Mouse (Mus musculus) kidney, adult 2 months (tissue): Measurements from ENCODE around the gene Sohlh2.

Experiments used
- CTCF ChIP-seq: fragments of 200-500 bp; conservative IDR thresholded peaks from 2 replicates; pipeline ENCODE4 v1.5.1; 2011; ENCODE audit warnings: low read depth, mild to moderate bottlenecking, control low read depth, low read length, moderate library complexity, mixed read lengths; ENCODE audit not compliant: insufficient read depth, insufficient read length
- POLR2A ChIP-seq: fragments of 200-500 bp; IDR thresholded peaks from one replicate; pipeline ENCODE4 v1.6.1; 2011; ENCODE audit warnings: low read depth, low read length, control low read depth

DNA sequence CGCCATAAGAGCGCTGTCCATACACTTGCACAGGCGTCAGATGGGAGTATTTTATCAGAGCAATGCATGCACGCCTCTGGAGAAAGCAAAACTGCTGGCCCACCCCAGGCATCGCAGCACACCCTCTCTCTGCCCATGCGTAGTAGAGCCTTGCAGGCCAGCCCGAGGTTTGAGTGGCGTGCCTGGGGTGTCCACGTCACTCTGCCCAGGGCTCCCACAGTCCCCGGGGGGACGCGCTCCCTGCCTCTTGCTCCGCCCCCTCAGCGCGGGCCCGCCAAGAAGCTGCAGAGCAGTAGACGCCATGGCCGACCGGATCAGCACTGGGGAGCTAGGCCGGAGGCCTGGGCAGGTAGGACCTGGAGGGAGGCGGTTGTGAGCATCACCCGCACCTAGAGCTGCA, at the start of gene Sohlh2:
- no peak for TF ChIP-seq POLR2A
- no peak for TF ChIP-seq CTCF
